Mouse (Mus musculus): Measurements from ENCODE around the gene Fbxl18. TPM values are rescaled to one million over a fixed set of nuclear protein-coding genes. Genes with fewer than 3 reads are reported as not detected.
A peak's percentile ranks its signal among the peaks of the same experiment; 100 is the strongest.
"Not testable (repeated sequence)": the region's sequence is repeated elsewhere in the genome, so short reads cannot be mapped to it uniquely, and the experiment has no call there.

Gene Fbxl18
- total RNA-seq, 2 experiments from 2014 or later, result 32.3 to 34.8 TPM

- intact Hi-C loops (cut with DNase I), result no loop called here
- DNase-seq (ENCODE audit: extremely low spot score in 1 of 2, low spot score in 2 of 2), result no peak
These were observed 46.3 kb downstream of the Fbxl18 start for GRCm38 (mm10) chr5:142848911-142849310.

- intact Hi-C loops (cut with DNase I), result no loop called here
- no peak for DNase-seq (ENCODE audit: extremely low spot score in 1 of 2, low spot score in 2 of 2)
These were observed 47.1 kb downstream of the Fbxl18 start for GRCm38 (mm10) chr5:142848149-142848548.

- intact Hi-C loops (cut with DNase I), result loop anchor here (5.0 kb wide), 1 partner anchor 122 kb away; no protein-coding TSS in a partner anchor
- DNase-seq (ENCODE audit: extremely low spot score in 1 of 2, low spot score in 2 of 2), result no peak
These were observed 50.8 kb downstream of the Fbxl18 start for GRCm38 (mm10) chr5:142844467-142844866.

GRCm38 (mm10) chr5:142842137-142842642, 53.0 kb downstream of the Fbxl18 start:
- intact Hi-C loops (cut with DNase I), result loop anchor here (5.0 kb wide), 1 partner anchor 120 kb away; no protein-coding TSS in a partner anchor
- no peak for DNase-seq (ENCODE audit: extremely low spot score in 1 of 2, low spot score in 2 of 2)

- no peak for DNase-seq (ENCODE audit: extremely low spot score in 1 of 2, low spot score in 2 of 2)
- intact Hi-C loops (cut with DNase I), result loop anchor here (5.0 kb wide), 1 partner anchor 119 kb away; no protein-coding TSS in a partner anchor
These were observed 53.7 kb downstream of the Fbxl18 start for GRCm38 (mm10) chr5:142841372-142842136.

- intact Hi-C loops (cut with DNase I); DNase-seq (ENCODE audit: extremely low spot score in 1 of 2, low spot score in 2 of 2): not testable (repeated sequence)
These were observed 57.8 kb downstream of the Fbxl18 start for GRCm38 (mm10) chr5:142837427-142837826.

- intact Hi-C loops (cut with DNase I), result no loop called here
These were observed 58.3 kb downstream of the Fbxl18 start for GRCm38 (mm10) chr5:142836891-142837290.

GRCm38 (mm10) chr5:142833646-142834438, 61.4 kb downstream of the Fbxl18 start:
- intact Hi-C loops (cut with DNase I), result no loop called here
- no peak for DNase-seq (ENCODE audit: extremely low spot score in 1 of 2, low spot score in 2 of 2)

More at GRCm38 (mm10) chr5:142836891-142837290, 58.3 kb downstream of the Fbxl18 start:
- no peak for DNase-seq (ENCODE audit: extremely low spot score in 1 of 2, low spot score in 2 of 2)

GRCm38 (mm10) chr5:142826131-142826530, 69.1 kb downstream of the Fbxl18 start:
- intact Hi-C loops (cut with DNase I), result no loop called here
- no peak for DNase-seq (ENCODE audit: extremely low spot score in 1 of 2, low spot score in 2 of 2)

- intact Hi-C loops (cut with DNase I), result no loop called here
- no peak for DNase-seq (ENCODE audit: extremely low spot score in 1 of 2, low spot score in 2 of 2)
These were observed 69.6 kb downstream of the Fbxl18 start for GRCm38 (mm10) chr5:142825665-142826064.

GRCm38 (mm10) chr5:142824091-142824490, 71.1 kb downstream of the Fbxl18 start:
- intact Hi-C loops (cut with DNase I), result loop anchor here (5.0 kb wide), 1 partner anchor 33 kb away; no protein-coding TSS in a partner anchor
- DNase-seq (ENCODE audit: extremely low spot score in 1 of 2, low spot score in 2 of 2), result no peak

GRCm38 (mm10) chr5:142823096-142824062, 71.8 kb downstream of the Fbxl18 start:
- intact Hi-C loops (cut with DNase I), result loop anchor here (5.0 kb wide), 1 partner anchor 34 kb away; no protein-coding TSS in a partner anchor

GRCm38 (mm10) chr5:142822286-142823095, 72.7 kb downstream of the Fbxl18 start:
- DNase-seq (ENCODE audit: extremely low spot score in 1 of 2, low spot score in 2 of 2), result peak in 1 of 2 experiments; percentile 50
- intact Hi-C loops (cut with DNase I), result loop anchor here (5.0 kb wide), 1 partner anchor 35 kb away; no protein-coding TSS in a partner anchor

More at GRCm38 (mm10) chr5:142823096-142824062, 71.8 kb downstream of the Fbxl18 start:
- DNase-seq (ENCODE audit: extremely low spot score in 1 of 2, low spot score in 2 of 2), result peak; percentile 76 to 90

GRCm38 (mm10) chr5:142821974-142822285, 73.3 kb downstream of the Fbxl18 start:
- no peak for DNase-seq (ENCODE audit: extremely low spot score in 1 of 2, low spot score in 2 of 2)
- intact Hi-C loops (cut with DNase I), result loop anchor here (5.0 kb wide), 1 partner anchor 35 kb away; no protein-coding TSS in a partner anchor

GRCm38 (mm10) chr5:142821266-142821973, 73.8 kb downstream of the Fbxl18 start:
- intact Hi-C loops (cut with DNase I), result loop anchor here (5.0 kb wide), 1 partner anchor 36 kb away; no protein-coding TSS in a partner anchor
- DNase-seq (ENCODE audit: extremely low spot score in 1 of 2, low spot score in 2 of 2), result peak; percentile 75 to 94
